Mouse (Mus musculus) WW6 (cell line): ENCODE data around the gene Mzt1.
"Not testable (repeated sequence)": the region's sequence is repeated elsewhere in the genome, so short reads cannot be mapped to it uniquely, and the experiment has no call there.

ENCODE experiments used
- DNase-seq: peaks from one replicate; pipeline ENCODE4 v3.0.0-alpha.2; 2013; ENCODE audit warnings: low read depth, low spot score

Mzt1 gene

GRCm38 (mm10) chr14:99046031-99046781 lies at the start of gene Mzt1, which contains the start of gene Bora:
TSS of gene Mzt1 (minus strand) at chr14:99046134.
TSS of gene Bora (plus strand) at chr14:99046222.
- peak; percentile 81 for DNase-seq

GRCm38 (mm10) chr14:99088947-99089346 lies 43.0 kb upstream of the Mzt1 start:
- DNase-seq = no peak

GRCm38 (mm10) chr14:99071146-99071545 lies 25.2 kb upstream of the Mzt1 start:
- DNase-seq = no peak

- no peak for DNase-seq
Measured at GRCm38 (mm10) chr14:99063091-99063490, 17.2 kb upstream of the Mzt1 start.

- no peak for DNase-seq
Measured at GRCm38 (mm10) chr14:99060616-99061015, 14.7 kb upstream of the Mzt1 start.

GRCm38 (mm10) chr14:99058959-99059586 lies 13.1 kb upstream of the Mzt1 start:
- no peak for DNase-seq

GRCm38 (mm10) chr14:99046782-99047181 lies 848 bp upstream of the Mzt1 start:
- no peak for DNase-seq

GRCm38 (mm10) chr14:99045378-99046030 lies 430 bp downstream of the Mzt1 start:
- peak; percentile 26 for DNase-seq

GRCm38 (mm10) chr14:99044718-99045117 lies 1.2 kb downstream of the Mzt1 start:
- no peak for DNase-seq

- DNase-seq = no peak
Measured at GRCm38 (mm10) chr14:99044096-99044495, 1.8 kb downstream of the Mzt1 start.

- DNase-seq = no peak
Measured at GRCm38 (mm10) chr14:99043499-99043898, 2.4 kb downstream of the Mzt1 start.

GRCm38 (mm10) chr14:99041416-99041815 lies 4.5 kb downstream of the Mzt1 start:
- no peak for DNase-seq

- DNase-seq = not testable (repeated sequence)
Measured at GRCm38 (mm10) chr14:99039308-99039707, 6.6 kb downstream of the Mzt1 start.

GRCm38 (mm10) chr14:99037703-99038102 lies 8.2 kb downstream of the Mzt1 start:
- no peak for DNase-seq

- DNase-seq = no peak
Measured at GRCm38 (mm10) chr14:99036039-99036438, 9.9 kb downstream of the Mzt1 start.

- not testable (repeated sequence) for DNase-seq
Measured at GRCm38 (mm10) chr14:99034851-99035250, 11.1 kb downstream of the Mzt1 start.

GRCm38 (mm10) chr14:99032596-99032995 lies 13.3 kb downstream of the Mzt1 start:
- DNase-seq = no peak

- DNase-seq = no peak
Measured at GRCm38 (mm10) chr14:99031337-99031873, 14.5 kb downstream of the Mzt1 start.

- no peak for DNase-seq
Measured at GRCm38 (mm10) chr14:99029987-99030386, 15.9 kb downstream of the Mzt1 start.

GRCm38 (mm10) chr14:99022346-99023086 lies 23.4 kb downstream of the Mzt1 start:
- no peak for DNase-seq

- DNase-seq = no peak
Measured at GRCm38 (mm10) chr14:99019136-99019808, 26.7 kb downstream of the Mzt1 start.
